Mouse (Mus musculus) kidney, adult 2 months (tissue): ENCODE measurements around the gene Ptprg.

Experiments used
- CTCF ChIP-seq: fragments of 200-500 bp; conservative IDR thresholded peaks from 2 replicates; pipeline ENCODE4 v1.5.1; 2011; ENCODE audit warnings: low read depth, mild to moderate bottlenecking, control low read depth, low read length, moderate library complexity, mixed read lengths; ENCODE audit not compliant: insufficient read depth, insufficient read length
- POLR2A ChIP-seq: fragments of 200-500 bp; IDR thresholded peaks from one replicate; pipeline ENCODE4 v1.6.1; 2011; ENCODE audit warnings: low read depth, low read length, control low read depth

- TF ChIP-seq CTCF (no peak), POLR2A (no peak)
These were observed 358.9 kb downstream of the Ptprg start for GRCm38 (mm10) chr14:11912253-11912652.
